Mouse (Mus musculus): Measurements from ENCODE around the gene Adgrg1. TPM values are rescaled to one million over a fixed set of nuclear protein-coding genes. Genes with fewer than 3 reads are reported as not detected.
A peak's percentile ranks its signal among the peaks of the same experiment; 100 is the strongest.
"Not testable (repeated sequence)": the region's sequence is repeated elsewhere in the genome, so short reads cannot be mapped to it uniquely, and the experiment has no call there.

Adgrg1 gene
- total RNA-seq, 2 experiments from 2014 or later: 79.5 to 104 TPM

DNA sequence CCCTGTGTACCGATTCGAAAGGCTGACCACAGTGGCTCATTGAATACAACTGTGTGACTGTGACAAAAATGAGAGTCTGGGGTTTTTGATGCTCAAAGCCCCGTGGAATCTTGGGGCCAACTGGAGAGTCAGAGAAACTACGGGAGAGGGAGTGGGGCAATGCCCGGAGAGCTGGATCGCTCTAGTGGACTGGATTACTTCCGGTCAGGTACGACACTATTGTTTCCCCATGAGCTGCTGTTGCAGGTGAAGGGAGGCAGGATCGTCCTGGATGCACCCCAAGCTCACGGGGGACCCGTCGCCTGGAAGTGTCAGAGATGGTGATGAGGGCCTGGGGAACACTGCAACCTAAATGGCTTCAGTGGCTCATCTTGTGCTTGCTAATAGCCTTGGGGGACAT is 21.5 kb downstream of the Adgrg1 start:
- DNase-seq: no peak

DNA sequence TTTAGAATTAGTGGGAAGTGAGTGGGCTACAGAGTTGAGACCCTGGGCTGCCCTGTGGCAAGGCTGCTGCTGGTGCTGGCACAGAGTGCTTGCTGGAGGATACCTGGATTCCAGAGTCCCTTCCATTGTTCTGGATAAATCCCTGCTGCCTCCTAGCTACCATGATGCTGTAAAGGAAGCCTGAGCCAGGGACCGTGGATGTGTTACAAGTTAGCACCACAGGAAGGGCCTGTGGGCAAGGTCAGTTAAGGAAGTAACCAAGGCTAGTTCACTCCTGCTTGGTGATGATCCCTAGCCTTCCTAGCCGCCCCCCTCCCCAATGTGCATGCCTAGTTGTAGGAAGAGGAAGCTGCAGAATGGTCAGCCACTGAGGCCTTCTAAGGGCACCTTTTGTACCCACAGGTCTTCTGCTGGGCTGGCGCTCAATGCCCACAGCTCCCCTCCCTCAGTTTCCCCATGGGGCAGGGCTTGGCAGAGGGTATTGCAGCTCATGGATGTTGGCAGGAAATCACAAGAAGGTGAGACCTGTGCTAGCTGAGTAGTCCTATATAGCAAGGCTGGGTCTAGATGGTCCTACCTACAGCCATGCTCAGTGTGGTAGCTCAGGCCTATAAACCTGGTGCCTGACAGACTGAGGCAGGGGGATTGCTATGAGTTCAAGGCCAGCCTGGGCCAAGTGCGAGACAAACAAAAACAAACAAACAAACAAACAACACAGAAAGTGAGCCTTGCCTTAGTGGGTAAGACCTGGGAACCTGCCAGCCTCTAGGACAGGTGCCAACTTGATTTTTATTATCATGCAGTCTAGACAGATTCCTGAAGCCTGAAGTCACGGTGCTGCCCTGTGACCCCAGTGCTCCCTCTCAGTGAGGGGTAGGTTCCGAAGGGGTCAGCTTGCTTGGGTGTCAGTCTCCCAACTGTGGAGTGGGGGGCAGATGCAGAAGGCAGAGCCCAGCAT is 22.6 kb downstream of the Adgrg1 start:
- DNase-seq: no peak

DNA sequence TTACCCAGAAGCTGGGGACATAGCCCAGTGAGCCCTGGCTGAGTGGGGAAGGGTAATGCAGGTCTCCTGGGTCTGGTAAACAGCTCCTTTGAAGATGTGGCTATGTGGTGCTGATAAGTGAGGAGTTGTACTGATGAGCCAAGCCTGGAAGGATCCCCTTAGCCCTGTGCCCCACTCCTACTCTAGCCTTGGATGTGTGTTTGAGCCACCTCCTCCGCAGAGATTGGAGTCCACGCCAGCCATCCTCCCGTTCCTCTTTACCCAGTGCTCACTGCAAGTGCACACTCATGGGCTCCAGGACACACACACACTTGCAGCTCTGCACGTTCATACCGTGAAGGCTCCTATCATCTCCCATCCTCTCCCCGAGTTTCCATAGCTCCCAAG is 23.3 kb downstream of the Adgrg1 start:
- no peak for DNase-seq

DNA sequence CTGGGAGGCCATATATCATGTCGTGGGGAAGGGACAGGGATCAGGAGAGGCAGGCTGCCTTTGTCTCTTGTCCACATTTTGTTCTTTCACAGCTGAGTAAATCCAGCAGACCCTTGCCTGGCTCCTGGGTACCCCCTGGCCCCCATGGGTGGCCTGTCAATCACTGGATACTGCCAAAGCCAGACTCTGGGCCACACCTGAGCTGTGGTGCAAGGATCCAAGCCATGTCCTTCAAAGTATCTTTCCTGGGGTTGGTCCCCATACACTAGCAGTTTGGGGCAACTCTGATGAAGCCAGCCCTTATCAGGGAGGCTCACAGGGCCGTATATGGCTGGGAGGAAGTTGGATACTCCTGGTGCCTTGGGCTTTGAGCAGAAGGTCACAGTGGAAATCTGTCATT is 23.9 kb downstream of the Adgrg1 start:
- no peak for DNase-seq

DNA sequence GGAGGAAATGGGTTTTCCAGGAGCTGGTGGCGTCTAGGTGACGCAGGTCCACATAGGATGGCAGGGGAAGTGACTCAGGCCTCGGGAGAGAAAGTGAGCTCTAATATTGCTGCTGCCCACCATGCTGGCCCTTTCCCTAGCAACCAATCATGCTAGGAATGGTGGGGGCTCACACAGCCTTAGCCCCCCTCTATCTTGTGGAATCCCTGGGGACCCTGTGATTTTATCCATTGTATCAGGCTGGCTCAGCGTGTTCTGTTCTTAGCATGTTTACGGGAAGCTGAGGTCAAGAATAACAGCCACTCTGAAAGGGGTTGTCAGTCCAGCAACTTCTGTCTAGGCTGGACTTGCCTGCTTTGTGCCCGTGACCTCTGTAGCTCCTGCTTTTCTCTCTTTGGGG is 24.5 kb downstream of the Adgrg1 start:
- no peak for DNase-seq

DNA sequence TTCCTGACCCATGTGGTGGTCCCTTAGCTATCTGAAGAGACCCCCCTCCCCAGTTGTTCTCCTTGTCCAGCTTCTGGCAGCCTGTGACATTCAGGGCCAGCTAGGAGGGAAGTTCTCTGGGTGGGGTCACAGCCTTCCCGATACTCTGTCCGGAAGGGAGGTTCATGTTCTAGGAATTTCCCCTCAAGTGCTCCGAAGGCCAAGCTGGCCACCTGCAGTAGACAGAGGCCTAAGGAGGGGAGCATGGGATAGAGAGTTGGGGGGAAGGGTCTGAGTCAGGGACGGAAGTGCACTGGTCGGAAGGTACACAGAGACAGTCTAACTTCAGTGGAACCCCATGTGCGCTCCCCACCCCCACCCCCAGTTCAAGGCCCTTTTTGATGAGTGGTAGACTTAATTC is 25.4 kb downstream of the Adgrg1 start:
- DNase-seq: no peak

DNA sequence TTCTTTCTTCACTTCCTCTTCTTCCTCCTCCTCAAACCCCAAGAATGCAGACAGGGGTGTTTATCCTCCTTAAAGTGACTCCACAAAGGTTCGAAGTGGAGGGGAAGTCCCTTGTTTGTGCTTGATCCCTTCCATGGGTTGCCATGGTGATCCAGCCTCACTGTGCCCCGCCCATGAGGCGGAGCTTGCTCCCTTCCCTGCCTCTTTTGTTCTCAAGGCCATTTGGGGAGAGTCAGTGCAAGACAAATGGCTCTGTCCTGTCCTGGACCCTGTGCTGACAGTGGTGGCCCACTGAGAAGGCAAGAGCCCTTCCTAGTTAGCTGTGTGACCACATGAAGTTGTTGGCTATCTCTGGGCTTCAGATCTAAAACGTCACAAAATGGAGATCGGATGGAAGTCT is 26.1 kb downstream of the Adgrg1 start:
- no peak for DNase-seq

DNA sequence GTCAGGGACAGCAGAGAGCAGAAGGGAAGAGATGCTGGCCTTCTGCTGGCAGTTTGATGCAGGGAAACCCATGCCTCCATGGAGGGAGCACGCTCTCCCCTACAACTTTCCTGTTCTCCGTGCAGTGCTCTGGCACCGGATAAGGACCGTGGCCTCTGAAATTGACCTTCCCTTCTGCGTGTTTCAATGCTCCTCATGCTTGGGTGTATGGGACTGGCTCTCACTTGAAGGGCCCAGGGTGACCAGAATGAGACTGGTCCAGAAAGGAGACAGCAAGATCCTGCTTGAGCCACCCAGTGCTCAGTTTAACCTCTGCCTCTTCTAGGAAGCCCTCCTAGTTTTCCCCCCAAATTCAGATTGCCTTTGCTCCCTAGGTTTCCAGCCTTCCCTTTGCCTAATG is 26.6 kb downstream of the Adgrg1 start:
- DNase-seq: no peak

DNA sequence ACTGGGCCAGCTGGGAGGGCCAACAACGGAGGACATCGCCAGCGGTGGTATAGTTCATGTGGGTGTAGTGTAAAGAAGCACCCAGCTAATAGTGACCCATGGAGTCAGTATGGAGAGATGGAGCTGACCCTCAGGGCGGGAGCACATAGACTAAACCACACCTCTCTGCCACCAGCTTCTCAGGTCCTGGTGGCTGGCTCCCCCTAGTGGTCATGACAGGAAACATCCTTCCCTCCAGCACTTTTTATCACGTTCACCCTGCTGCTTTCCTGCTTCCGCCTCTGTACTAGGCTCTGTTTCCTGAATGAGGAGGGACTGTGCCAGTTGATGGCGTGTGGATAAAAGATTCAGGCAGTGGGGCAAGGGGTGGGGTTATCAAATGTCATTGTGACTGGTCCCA is 27.1 kb downstream of the Adgrg1 start:
- peak; percentile 75 to 79 for DNase-seq

DNA sequence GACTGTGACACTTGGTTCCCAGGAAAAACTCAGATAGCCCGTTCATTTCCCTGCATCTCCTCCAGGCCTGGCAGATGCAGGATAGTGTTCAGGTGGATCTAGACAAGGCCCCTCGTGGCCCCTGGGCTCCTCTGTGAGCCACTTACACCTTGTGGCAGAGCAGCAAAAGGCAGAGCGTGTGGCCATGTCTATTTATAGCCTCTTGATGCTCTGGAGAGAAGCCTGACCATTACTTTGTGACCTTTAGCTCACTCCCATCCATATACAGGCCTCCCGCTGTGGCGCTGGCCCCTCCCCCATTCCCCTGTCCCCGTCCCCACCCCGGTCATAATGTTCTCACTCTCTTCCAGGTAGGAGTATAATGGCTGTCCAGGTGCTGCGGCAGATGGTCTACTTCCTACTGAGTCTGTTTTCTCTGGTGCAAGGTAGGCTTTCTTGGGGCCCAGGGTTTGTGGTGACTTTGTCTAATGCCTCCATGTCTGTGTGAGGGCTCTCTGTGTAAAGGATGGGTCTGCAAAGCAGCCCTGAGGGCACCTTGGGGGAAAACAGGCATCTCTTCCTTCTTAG is 27.6 kb downstream of the Adgrg1 start:
- DNase-seq: no peak

DNA sequence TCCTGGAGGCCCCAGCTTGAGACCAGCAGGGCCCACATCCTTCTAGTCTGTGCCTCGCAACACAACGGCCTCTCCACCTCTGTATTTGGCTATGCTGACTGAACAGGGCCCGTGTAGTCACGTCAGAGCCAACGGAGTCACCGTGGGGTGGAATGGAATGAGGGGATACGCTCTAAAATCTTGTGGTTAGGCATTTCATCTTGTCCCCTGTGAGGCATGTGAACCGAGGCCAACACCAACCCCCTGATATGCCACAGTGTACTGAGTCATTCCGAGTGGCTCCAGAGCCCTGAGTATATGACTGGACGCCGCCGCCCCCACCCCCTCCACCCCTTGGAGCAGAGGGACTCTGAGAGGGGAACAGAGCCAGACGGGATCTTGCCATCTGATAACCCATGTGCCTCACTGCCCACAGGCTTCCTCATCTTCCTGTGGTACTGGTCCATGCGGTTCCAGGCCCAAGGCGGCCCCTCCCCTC is 37.9 kb downstream of the Adgrg1 start:
- no peak for DNase-seq

DNA sequence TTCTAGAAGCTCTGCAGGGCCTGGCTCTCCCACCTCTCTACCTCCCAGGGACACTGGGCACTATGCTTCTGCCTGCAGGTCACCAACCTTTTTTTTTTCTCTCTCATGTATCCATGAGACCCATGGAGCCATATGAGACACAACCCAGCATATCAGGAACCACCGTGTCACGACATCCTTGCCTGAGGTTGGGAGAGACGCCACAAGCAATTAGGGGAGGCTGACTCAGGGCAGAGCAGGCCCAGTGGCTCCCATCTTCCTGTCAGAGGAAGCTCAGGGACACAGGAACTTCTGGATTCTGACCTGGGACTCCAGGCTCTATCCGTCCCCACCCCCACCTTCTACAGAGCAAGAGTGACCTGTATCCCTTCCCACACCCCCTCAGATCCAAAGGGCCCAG is 41.3 kb downstream of the Adgrg1 start:
- no peak for DNase-seq

DNA sequence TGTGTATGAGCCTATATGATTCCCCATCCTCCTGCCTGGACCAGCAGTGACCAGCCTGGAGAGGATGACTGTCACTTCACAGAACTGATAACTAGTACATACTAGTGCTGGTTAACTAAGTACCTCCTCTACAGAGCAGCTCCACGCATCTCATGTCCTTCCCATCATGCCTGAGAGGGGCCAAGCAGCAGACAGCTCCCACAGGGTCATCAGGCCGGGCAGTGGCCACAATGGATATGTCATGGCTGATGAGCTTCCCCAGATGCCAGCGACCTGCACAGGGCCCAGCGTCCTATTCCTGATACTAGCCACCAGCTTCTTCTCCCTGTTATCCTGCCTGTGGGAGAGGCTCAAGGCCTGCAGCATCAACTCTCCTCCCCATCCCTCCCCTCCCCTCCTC is 42.1 kb downstream of the Adgrg1 start:
- no peak for DNase-seq

DNA sequence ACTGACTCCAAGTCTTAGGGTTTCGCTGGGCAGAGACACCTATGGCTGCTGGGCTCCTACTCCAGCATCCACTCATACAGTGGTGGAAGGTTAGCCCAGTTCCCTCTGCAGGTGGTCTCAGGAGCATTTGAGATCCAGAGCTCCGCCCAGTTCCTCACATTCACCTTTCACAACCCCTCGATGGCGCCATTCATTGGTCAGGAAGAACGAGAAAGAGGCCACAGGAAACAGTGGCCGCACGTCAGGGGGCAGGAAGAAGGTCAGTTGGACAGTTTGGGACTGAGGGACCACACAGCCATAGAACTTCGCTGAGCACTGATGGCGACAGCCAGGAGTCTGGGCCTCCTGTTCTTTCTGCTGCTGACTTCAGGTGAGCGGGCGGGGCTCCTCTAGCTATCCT is 42.9 kb downstream of the Adgrg1 start, which contains the start of gene Adgrg3:
Gene Adgrg3, plus strand, starts transcription at position 242 of the 400 bp plus-strand sequence.
- no peak for DNase-seq

DNA sequence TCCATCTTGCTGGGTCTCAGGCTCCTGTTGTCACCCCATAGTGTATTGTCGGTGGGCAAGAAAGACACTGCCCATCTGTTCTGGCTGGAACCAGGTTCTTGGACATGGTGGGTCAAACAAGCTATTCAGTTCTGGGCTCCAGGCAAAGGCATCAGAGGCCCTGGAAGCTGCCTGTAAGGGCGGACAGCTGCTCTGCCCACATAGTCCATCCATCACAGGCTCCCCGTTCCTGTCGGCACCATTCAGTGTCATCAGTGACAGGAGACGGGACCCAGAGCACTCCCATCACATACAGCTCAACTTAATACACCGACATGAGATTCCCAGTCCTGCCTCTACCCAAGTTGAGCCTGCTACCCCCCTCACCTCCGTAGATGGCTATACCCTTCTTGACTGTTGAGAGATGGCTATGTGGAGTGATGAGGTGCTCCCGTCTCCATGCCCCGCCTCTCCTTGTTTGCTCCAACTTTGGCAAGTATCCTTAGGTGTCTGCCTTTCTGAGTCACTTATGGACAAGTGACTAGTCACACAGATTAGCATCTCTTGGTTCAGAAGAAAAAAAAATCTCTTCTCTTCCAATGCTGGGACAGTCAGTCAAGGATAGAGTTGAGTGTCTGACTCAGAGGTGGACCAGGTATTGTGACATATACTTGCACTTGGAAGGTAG is 43.6 kb downstream of the Adgrg1 start:
- DNase-seq: no peak

DNA sequence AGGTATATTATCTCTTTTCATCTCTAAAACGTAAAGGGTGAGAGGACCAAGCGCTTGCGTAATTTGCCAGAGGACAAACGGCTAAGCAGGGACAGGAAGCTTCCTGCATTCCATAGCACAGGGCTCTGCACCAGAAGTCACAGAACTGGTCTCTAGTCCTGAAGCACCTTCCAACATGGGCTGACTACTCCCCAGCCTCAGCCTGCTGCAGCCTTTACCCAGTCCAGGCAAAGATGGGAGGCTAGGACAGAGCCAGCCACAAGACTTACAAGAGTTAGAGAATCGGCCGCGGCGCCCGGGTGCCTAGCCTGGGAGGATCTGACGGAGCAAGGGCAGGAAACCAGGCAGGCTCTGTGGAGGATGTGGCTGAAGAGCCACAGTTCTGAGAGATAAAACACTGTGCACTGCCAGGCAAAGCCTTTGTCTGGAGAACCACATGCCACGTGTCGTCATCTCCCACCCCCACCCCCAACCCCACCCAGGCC is 45.8 kb downstream of the Adgrg1 start:
- no peak for DNase-seq

DNA sequence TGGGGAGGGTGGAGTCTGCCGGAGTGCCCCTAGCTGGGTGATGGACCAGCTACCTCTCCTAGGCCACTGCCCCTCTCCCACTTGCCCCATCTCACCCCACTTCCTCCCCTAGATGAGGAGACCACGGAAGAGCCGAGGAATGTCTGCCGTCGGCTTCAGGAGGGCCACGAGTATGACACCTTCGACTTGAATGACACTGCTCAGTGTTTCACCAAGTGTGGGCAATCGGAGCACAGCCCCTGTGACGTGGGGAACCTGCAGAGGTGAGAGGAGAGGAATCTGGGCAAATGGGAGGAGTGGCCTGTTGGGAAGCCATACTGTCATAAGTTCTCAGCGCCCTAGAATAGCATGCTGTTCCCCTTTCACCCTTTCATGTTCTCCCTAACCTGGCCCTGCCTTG is 46.3 kb downstream of the Adgrg1 start:
- no peak for DNase-seq

DNA sequence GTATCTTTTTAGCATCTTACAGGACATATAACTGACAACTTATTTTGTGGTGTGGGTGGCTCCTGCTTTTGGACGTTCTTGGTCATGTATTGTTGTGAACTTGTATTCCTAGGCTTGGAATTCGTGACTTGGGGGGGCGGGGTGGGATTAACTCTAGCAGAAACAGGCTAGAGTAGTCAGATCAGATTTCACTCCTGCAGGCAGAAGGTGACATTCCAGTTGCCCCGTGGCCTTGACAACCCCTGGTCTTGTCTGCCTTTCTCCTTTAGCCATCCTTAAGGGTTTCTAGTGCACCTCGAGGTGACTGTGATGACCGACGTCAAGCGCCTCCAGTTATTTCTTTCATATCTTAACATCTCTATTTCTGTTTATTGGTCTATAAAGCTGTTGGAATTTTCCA is 48.6 kb downstream of the Adgrg1 start:
- no peak for DNase-seq

DNA sequence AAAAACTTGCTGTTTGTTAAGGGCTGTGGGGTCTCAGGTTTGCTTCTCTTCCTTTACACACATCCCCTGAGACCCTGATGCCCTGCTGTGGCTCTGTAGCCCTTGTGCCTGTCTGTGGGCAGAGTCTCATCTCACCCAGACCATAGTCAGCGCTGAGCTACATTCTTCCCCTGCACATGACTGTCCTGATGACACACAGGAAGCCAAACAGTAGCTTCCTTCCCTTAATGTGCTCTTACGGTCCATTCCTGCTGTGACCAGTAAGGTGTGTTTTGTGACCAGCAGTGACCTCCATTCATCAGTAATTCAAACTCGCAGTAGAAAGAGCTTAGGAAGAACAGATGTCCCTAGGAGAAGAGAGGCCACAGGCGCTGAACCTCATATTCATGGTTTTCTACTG is 49.8 kb downstream of the Adgrg1 start:
- no peak for DNase-seq

DNA sequence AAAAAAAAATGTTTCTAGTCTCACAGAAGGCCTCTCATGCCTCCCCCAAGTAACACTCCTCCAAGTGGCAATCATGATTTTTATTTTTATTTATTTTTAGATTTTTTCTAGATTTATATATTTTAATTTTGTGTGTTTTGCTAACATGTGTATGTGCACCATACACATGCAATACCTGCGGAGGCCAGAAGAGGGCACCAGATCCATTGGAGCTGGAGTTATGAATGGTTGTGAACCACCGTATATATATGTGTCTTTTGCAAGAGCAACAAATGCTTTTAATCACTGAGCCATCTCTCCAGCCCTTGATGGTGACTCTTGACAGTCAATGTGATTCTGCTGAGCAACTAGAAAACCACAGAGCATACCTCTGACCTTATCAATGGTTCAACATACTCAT is 50.9 kb downstream of the Adgrg1 start:
- DNase-seq: no peak

DNA sequence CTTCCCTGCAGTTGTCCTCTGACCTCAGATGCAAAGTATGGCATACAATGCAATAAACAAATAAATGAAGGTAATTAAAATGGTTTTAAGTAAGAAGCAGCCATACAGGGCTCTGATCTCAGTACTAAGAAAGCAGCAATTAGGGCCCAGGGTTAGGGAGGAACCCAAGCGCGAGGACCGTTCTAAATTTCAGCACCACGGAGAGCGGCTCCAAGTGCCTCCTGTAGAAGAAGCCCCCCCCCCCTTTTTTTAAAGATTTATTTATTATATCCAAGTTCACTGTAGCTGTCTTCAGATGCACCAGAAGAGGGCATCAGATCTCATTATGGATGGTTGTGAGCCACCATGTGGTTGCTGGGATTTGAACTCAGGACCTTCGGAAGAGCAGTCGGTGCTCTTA is 53.8 kb downstream of the Adgrg1 start:
- DNase-seq: not testable (repeated sequence)

DNA sequence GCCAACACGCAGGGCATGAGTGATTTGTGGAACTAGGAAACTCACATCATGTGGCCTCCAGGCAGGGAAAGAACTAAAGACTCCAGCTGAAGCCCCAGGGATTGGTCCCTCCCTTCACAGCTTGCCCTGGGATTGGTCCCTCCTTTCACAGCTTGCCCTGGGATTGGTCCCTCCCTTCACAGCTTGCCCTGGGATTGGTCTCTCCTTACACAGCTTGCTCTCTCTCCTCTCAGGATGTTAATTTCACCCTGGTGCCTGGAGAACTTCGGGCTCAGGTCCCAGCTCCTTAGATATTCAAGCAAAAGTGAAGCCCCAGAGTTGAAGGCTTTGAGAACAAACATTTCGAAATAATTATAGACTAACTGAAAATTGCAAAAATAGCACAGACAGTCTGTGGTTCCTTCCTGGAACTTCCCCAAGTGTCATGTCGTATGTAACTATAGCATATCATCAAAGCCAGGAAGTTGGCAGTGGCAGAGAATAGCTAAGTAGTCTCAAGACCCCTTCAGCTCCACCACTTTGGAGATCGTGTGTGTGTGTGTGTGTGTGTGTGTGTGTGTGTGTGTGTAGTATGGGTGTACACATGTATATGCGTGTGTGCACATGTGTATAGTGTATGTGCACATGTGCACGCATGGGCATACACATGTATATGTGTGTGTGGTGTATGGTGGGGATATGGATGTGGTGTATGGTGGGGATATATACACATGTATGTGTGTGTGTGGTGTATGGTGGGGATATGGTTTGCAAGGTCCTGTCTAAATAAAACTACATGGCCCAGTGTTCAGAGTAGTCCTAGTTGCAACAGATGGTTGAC is 62.8 kb downstream of the Adgrg1 start:
- DNase-seq: peak; percentile 12 to 16
